Mouse (Mus musculus) gastrocnemius, adult 18-20 months (tissue): ENCODE measurements around the gene Ggps1. TPM values are rescaled to one million over a fixed set of nuclear protein-coding genes. Genes with fewer than 3 reads are reported as not detected.

Experiments used
- DNase-seq: peaks from one replicate; pipeline ENCODE4 v3.0.0; 2021; ENCODE audit warnings: low spot score
- long read RNA-seq, 2 experiments: library from polyadenylated mRNA; stranded (forward); transcript quantifications; one replicate each; pipeline ENCODE4 v2.0.0; 2021
- total RNA-seq, 2 experiments: library from RNA; stranded (reverse); gene quantifications; 2 replicates each; pipeline ENCODE4 v1.2.3; 2021

Gene Ggps1
- total RNA-seq, result 10 to 100 TPM; 16.8 to 17.6 TPM
- long read RNA-seq, experiment 1, full-length matches to known transcripts, result 10 of 15 reads
- long read RNA-seq, experiment 1, partial matches to known transcripts, result 2 of 15 reads
- long read RNA-seq, experiment 1, other reads (novel, unspliced or antisense), result 3 of 15 reads
- long read RNA-seq, experiment 2, full-length matches to known transcripts, result 9 of 14 reads
- long read RNA-seq, experiment 2, partial matches to known transcripts, result 0 of 14 reads
- long read RNA-seq, experiment 2, other reads (novel, unspliced or antisense), result 5 of 14 reads

GRCm38 (mm10) chr13:14063013-14063941 lies at the start of gene Ggps1, which contains the start of gene Arid4b:
Gene Ggps1, minus strand, starts transcription at chr13:14063488.
Gene Arid4b, plus strand, starts transcription at chr13:14063232.
- peak; percentile 97 for DNase-seq

DNA sequence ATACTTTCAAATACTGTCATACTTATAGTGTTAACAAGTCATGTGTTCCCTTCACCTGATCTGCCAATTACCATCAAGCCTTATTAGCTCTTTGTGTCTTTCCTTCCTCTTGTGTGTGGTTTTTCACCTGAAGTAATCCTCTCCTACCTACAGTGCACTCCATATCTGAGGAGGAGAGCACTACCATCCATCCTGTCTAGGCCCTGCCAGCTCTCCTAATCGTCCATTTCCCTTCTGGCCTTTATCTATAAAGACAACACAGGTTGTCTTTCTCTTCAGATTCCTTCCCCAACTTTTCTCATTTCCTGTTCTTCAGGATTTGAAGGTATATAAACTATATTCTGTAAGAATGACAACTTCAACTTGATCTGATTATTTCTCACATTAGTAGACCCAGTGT lies 47.9 kb upstream of the Ggps1 start:
- no peak for DNase-seq

DNA sequence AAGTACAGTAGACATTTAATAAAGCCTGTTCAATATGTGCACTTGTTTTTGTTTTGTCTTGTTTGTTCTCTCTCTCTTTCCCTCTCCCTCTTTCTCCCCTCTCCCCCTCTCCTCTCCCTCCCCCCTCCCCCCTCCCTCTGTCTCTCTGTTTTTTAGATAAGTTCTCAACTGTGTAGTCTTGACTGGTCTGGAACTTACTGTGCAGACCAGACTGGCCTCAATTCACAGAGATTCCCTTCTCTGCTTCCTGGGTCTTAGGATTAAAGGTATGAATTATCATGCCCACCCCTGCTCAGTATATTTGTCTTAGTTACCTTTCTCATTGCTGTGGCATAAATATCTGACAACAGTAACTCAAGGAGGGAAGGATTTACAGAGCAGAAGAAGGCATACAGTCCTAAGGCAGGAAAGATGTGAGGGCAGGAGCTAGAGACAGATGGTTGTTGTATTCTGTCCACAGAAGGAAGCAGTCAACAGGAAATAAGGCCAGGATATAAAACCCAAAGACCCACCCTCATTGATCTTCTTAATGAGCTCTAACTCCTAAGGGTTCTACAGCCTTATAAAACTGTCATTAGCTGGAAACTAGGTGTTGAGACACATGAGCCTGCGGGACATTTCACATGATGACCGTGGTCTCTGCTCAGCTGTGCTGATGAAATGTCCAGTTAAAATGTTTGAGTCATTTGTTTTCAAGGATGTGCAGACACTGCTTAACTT lies 47.0 kb upstream of the Ggps1 start:
- DNase-seq, result no peak

GRCm38 (mm10) chr13:14103026-14103425 lies 39.7 kb upstream of the Ggps1 start:
- DNase-seq, result no peak

GRCm38 (mm10) chr13:14088669-14089068 lies 25.4 kb upstream of the Ggps1 start:
- DNase-seq, result no peak

GRCm38 (mm10) chr13:14075326-14075725 lies 12.0 kb upstream of the Ggps1 start:
- no peak for DNase-seq

DNA sequence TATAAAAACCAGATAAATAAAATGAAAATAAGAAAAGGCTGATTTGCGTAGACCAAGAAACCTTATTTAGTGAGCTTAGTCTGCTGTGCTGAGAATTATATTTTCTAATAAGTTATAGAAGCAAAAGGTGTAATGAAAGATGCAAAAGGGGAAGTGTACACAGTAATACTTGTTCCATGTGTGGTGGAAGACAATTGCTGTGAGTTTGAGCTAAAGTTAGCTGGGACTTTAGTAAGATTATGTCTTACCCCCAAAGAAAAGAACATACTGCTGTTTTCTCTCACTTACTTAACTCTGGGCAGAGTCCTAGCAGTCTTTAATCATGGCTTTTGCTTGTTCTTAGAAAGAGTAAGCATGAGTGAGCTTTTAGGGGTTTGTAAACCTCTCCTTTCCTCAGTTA lies 11.1 kb upstream of the Ggps1 start:
- DNase-seq, result no peak

DNA sequence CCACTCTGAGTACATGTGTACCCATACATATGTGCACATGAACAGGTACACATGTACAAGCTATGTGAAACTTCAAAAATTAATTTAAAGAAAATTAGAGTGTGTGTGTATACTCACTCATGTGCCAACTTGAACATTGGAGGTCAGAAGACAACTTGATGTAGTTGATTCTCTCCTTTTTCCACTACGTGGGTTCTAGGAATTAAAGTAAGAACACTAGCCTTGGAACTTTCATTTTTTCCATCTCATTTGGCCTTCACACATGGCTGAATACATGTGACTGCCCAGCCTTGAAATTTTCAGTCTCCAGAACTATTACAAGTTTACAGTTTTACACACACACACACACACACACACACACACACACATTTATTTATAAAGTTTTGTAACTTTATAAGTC lies 6.0 kb upstream of the Ggps1 start:
- no peak for DNase-seq

DNA sequence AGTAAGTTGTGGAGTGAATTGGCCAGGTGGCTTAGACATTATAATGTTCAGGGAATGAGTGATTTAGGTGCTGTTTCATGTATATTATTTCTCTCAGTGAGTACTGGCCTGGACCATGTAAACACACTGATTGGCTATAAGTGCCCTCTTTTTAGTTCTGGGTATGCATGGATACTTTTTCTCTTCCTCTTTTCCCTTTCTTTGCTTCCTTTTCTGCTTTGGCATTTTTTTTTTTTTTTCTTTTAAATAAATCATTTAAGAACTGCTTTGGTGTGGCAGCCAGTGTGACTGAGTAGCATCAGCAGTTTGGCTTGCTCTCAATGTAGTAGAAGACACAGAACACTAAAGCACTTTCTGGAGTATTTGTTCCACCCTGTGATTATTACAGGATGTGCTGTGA lies 4.7 kb upstream of the Ggps1 start:
- DNase-seq, result no peak

DNA sequence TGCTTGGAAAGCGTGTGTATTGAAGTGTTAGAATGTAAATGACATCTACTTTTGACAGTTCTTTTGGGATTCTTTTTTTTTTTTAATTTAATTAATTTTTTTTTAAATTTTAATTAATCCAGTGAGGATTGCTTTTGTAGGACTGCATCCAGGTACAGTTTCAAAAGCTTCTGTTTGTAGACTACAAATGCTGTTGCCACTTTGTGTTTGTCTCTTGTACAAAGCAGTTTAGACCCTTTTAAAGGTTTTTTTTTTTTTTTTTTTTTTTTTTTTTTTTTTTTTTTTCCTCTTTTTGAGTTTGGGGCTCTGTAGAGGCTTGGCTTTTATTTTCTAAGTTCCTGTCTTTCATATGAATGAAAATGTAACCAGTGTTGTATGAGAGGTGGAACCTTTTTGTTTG lies 2.4 kb upstream of the Ggps1 start:
- DNase-seq, result no peak

- no peak for DNase-seq
These were observed 1.7 kb upstream of the Ggps1 start for GRCm38 (mm10) chr13:14065028-14065380.

DNA sequence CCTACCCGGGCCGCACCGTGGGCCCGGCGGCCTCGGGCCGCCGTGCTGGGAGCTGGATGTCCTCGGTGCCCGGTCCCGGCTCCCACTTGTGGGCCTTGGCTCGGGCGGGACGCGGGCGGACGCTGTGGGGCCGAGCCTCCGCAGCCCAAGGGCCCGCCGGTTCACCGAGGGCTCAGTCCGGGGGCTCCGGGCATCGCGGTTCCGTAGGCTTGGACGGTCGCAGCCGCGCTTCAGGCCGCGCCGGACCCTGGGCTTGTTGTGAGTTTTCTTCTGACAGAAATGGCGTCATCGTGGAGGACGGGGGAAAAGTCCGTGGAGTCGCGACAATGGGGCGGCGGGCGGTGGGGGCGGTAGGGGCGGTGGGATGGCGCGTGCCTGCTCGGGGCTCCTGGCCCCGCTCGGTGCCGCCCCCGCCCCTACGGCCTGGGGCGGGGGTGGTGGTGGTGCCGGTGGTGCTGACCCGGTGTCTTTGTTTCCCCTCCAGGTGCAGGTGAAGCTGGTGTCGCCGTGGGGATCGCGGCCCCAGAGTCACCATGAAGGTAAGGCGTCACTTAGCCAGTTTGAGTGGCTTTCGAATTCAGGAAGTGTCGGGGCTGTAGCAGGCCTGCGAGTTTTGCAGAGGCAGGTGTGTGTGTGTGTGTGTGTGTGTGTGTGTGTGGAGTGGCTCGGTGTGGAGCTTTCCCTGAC lies 1.2 kb upstream of the Ggps1 start:
- peak; percentile 15 for DNase-seq

GRCm38 (mm10) chr13:14063942-14064271 lies 619 bp upstream of the Ggps1 start:
- no peak for DNase-seq

- no peak for DNase-seq
These were observed 877 bp downstream of the Ggps1 start for GRCm38 (mm10) chr13:14062209-14063012.

DNA sequence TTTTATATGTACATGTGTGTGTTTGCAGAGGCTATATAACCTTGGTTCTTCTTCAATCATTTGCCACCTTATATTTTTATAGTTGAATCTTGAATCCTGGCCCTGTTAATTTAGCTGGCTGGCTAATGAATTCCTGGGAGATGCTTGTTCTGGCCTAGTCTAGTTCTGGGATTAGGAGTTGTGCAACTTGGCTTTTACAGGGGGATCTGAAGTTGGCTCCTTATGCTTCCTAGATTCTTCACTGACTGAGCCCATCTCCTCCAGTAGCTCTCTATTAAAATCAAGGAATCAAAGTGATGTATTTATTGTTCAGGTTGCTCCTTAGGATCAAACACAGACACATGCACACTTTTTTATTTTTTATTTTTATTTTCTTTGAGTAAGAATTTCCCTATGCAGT lies 3.7 kb downstream of the Ggps1 start:
- DNase-seq, result no peak

DNA sequence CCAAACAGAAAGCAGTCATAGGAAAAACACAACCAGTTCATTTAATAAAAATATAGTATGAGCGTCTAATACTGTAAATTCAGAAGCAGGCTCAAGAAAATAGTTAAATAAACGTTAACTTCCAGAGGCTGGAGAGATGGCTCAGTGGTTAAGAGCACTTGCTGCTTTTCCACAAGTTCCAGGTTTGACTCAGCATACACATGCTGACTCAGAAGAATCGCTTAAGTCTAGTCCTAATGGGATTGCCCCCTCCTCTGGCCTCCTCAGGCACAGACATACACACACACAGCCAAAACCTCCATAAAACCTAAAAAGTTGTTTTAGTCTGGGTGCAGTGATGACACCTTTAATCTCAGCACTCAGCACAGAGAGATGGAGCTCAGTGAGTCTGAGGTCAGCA lies 6.5 kb downstream of the Ggps1 start:
- DNase-seq, result no peak

DNA sequence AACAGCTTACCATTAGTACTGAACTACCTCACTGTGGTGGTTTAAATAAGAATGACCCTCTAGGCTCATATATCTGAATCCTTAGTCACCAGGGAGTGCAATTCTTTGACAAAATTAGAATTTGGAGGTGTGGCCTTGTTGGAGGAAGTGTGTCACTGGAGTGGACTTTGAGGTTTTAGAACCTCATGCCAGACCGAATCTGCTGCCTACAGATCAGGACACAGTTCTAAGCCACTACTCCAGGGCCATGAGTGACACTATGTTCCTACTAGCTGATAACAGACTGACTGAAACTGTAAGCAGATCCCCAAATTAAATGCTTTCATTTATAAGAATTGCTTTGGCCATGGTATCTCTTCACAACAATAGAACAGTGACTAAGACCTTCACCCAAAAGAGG lies 13.4 kb downstream of the Ggps1 start:
- no peak for DNase-seq

GRCm38 (mm10) chr13:14044521-14044920 lies 18.8 kb downstream of the Ggps1 start:
- DNase-seq, result no peak

GRCm38 (mm10) chr13:14043851-14044250 lies 19.4 kb downstream of the Ggps1 start:
- DNase-seq, result no peak

- peak; percentile 11 for DNase-seq
These were observed 23.1 kb downstream of the Ggps1 start for GRCm38 (mm10) chr13:14040186-14040585.
